Mouse (Mus musculus): Measurements from ENCODE around the gene Barx2. TPM values are rescaled to one million over a fixed set of nuclear protein-coding genes. Genes with fewer than 3 reads are reported as not detected.

Gene Barx2
- total RNA-seq, 1 experiment from 2014 or later: not detected

DNA sequence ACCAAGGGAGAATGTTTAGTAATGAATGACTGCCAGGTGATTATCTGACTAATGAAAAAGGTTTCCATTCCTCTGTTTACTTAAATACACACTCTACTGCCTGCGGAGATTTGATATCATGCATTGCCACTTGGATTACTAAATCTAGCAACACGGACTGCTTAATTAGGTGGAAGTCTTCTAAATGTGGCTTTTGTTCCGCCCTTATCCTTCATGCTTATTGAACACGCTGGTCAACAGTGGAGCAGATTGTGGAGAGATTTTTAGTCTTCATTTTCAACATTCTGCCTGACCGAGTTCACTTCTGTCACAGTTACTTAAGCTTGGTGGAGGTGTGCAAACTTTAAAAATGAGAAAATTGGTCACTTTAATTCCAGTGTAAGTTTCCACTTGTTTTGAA lies 3.0 kb downstream of the Barx2 start:
- ATAC-seq (replicated peaks; ENCODE audit: insufficient number of reproducible peaks, low FRiP score, low TSS enrichment, poor library complexity, severe bottlenecking): no peak

DNA sequence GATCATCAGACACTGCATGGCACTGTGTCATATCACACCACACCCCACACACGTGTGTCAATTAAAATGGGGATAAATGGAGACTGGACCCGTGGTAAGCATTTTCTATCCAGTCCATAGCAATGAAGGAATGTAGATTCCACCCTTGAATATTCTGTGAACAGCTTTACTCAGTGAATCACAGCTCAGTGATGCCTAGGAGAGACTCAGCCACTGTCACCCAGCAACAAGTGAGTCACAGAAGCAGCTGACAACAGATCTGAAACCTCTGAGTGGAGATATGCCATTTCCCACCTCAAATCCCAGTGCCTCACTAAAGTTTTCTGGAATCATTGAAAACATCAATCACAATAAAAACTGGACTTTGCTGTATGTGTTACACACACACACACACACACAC lies 11.5 kb downstream of the Barx2 start:
- ATAC-seq (replicated peaks; ENCODE audit: insufficient number of reproducible peaks, low FRiP score, low TSS enrichment, poor library complexity, severe bottlenecking): no peak

DNA sequence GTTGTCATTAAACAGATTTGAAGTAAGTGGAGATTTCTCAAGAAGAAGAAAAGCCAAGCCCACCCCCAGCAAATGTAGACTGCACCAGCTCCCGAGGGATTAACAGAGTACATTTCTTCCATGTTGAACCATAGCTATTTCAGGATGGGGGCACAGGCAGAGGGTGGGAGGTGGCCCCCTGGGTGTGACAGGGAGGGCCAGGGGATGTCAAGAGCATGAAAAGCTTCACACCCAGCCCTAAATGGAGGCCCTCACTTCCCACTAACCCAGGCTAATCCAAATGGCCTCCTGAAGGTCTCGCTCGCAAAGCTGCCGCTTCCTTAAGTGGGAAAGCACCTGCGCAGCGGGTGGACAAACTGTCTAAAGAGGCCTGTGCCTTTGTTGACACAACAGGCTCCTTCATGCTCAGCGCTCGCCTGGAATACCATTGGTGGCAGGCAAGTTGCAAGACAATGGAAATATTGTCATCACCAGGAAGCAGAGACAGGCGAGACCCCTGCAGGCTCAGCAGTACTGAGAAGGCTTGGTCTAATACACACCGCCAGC lies 18.4 kb downstream of the Barx2 start:
- ATAC-seq (replicated peaks; ENCODE audit: insufficient number of reproducible peaks, low FRiP score, low TSS enrichment, poor library complexity, severe bottlenecking): no peak

DNA sequence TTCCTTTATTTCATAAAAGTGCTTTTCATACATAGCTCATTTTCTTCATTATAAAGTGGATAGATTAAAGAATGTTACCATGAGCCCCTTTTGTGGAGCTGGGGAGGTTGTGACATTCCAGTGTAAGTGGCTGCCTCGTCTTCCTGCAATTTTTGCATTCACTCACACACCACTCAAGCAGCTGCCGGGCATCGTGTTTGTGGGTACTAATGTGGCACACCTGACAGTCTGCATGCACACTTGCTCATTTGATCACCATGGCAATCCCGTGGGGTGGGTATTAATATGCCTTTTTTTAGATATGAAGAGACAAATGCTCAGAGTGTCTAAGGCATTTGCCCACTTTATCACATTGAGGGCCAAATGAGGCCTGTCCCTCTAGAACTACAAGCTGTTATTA lies 24.9 kb downstream of the Barx2 start:
- no peak for ATAC-seq (replicated peaks; ENCODE audit: insufficient number of reproducible peaks, low FRiP score, low TSS enrichment, poor library complexity, severe bottlenecking)

DNA sequence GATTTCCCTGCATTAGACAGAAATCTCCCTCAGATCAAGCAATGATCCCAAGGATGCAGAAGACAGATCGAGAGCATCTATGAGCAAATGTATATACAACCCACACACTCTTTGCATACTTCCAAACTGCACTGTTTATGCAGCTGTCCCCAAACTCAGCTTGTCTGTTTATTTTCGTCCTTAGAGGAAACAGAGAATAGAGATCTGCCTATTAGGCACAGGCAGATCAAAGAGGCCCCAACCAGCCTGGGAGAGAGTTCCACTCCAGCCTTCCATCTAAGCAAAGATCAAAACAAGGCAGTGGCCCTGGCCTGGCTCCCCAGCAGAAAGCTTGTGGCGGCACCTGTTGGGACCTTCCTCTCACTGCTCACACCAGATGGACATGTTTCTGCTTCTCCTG lies 27.0 kb downstream of the Barx2 start:
- no peak for ATAC-seq (replicated peaks; ENCODE audit: insufficient number of reproducible peaks, low FRiP score, low TSS enrichment, poor library complexity, severe bottlenecking)

DNA sequence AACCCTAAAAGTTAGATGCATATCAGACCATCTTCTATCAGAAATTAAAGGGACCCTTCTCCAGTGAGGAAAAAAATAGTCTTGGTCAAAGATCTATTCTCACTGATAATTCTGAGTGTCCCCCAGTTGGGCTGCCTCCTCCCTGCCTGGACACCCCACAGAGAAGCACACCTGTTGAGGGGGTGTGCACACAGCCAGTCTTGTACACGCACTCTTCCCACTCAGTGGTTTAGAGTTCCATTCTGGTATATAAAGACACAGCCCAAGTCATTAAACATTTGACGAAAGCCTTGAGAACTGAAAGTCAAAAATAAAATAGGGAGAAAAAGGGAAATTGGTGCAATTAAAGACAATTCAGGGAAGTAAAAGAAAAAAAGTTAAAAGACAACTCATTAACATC lies 30.9 kb downstream of the Barx2 start:
- ATAC-seq (replicated peaks; ENCODE audit: insufficient number of reproducible peaks, low FRiP score, low TSS enrichment, poor library complexity, severe bottlenecking): no peak

DNA sequence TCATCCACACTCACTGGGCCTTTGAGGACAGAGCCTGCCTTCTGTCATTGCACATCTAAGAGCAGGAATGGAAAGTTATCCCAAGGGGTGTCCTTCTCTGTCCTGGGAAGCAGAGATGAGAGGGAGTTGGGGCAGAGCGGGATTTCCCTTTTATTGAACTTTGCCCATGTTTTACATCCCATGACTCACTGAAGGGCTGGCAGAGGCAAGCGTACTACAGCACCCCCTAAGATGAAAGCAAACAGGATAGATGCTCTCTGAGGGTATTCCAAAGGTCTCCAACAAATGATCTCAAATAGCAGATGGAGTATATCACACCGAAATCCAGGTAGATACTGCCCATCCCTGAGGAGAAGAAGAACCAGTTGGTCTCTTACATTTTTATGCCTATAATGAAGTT lies 37.7 kb downstream of the Barx2 start:
- no peak for ATAC-seq (replicated peaks; ENCODE audit: insufficient number of reproducible peaks, low FRiP score, low TSS enrichment, poor library complexity, severe bottlenecking)

DNA sequence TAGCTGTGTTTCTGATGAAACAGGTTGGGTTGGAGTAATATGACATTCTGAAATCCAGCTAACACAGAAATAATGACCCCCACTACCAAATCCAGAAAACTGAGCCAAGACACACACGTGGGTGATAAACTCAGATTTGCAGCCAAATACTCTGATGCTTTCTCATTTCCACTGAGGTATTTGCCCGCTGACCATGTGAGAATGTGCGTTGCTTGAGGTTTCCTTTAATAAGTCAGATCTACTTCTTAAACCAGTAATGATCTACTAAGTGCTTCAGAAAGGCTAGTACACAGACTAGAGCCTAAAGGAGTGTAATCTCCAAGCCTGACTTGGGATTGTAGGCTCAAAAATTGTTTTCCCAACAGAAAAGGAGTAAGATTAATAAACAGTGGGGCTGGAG lies 39.0 kb downstream of the Barx2 start:
- ATAC-seq (replicated peaks; ENCODE audit: insufficient number of reproducible peaks, low FRiP score, low TSS enrichment, poor library complexity, severe bottlenecking): no peak

DNA sequence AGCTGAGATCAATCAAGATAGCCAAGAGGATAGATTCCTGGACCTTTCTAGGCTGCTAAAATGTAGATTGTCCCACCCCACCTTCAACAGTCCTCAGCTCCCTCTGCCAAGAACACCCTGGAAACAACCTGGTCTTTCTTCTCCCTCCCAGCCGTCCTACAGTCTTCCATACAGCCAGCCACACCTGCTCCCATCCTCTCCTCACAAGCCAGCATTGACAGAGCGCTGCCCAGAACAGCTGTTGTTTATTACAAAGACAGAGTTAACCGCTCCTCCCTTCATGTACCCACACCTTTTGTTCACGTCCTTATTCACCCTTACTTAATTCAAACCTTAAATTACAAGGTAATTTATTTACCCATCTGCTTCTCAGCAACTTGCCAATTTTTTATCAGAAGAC lies 41.9 kb downstream of the Barx2 start:
- ATAC-seq (replicated peaks; ENCODE audit: insufficient number of reproducible peaks, low FRiP score, low TSS enrichment, poor library complexity, severe bottlenecking): no peak

DNA sequence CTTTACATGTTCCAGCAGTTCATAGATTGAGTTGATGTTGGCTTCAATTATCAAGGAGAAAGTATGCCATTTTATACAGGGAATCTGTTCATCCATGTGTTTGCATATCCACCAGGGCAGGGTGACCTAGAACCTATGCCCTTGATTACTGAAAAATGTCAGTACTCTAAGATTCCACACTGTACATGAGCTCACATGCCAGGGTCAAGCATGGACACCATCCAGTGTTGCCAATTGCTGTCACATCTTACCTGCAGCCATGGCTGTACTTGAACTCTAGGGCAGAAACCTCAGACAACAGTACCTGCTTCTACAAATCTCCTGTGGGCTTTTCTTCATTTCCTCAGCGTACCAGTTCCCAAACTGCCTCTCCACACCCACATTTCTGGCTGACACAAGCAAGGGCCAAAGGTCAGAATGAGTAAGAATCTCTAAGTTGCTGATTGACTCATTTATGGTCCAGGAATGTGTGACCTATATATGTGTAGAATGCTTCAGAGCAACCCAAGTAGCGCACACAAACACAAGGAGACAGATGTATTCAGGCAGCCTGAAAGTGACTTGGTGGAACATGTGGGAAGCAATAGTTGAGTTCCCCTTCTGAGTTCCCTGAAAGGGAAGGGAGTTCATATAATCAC lies 44.3 kb downstream of the Barx2 start:
- no peak for ATAC-seq (replicated peaks; ENCODE audit: insufficient number of reproducible peaks, low FRiP score, low TSS enrichment, poor library complexity, severe bottlenecking)

DNA sequence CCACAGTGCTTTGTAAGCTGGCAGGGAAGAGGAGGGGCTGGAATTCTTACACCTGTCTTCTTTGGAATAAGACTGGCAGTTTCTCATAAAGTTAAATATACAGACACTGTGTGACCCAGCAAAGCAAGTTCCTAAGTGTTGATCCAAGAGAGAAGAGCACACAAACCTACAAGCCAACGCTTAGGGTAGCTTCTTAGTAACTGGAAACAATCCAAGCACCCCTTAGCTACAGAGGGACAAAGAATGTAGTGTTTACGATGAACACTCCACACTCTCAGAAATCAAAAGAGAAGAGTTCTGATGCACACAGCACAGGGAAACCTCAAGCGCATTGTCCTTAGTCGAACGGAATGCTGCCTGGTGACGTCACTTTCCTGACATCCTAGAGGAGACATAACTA lies 49.4 kb downstream of the Barx2 start:
- no peak for ATAC-seq (replicated peaks; ENCODE audit: insufficient number of reproducible peaks, low FRiP score, low TSS enrichment, poor library complexity, severe bottlenecking)

DNA sequence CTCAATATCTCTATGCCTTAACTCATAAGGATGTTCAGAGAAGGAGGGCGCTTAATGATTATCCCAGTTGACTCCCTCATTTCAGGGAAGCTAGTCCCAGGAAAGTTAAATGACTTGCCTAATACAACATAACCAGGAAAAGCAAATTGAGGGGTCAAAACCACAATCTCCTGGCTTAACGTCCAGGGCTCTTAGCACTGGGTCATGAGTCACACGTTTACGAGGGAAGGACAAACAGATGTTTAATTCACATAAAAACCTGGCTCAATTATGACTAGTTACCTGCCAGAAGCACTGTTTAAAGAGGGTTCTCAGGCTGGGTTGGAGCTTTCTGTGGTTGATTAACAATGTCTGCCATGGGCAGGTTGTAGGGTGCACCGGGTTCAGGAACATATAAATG lies 53.8 kb downstream of the Barx2 start:
- ATAC-seq (replicated peaks; ENCODE audit: insufficient number of reproducible peaks, low FRiP score, low TSS enrichment, poor library complexity, severe bottlenecking): no peak

DNA sequence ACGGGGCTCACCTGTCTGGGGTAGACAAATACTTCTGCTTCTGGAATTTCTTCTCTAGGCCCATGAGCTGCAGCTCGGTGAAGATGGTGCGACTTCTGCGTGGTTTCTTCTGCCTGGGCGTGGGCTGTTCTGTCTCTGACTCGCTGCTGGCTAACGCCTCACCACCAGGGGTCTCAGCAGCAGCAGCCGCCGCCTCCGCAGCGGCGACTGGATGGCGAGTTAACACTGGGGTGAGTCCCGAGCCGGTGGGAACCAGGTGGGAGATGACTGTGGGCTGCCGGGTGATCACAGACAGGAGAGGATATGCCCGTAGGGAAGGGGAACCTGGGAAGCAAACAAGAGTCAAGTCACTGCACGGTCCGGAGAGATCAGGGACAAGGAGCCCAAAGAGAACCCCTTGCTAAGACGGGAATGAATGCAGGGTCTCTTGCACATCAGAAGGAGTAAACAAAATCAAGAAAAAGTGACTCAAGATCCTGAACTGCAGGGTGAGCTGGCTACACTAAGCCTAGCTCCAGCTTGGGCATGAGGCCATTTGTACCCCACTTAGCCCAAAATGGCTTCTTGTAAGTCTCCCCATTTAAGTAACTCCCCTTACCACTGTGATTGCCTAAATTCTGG lies 54.4 kb downstream of the Barx2 start:
- no peak for ATAC-seq (replicated peaks; ENCODE audit: insufficient number of reproducible peaks, low FRiP score, low TSS enrichment, poor library complexity, severe bottlenecking)

DNA sequence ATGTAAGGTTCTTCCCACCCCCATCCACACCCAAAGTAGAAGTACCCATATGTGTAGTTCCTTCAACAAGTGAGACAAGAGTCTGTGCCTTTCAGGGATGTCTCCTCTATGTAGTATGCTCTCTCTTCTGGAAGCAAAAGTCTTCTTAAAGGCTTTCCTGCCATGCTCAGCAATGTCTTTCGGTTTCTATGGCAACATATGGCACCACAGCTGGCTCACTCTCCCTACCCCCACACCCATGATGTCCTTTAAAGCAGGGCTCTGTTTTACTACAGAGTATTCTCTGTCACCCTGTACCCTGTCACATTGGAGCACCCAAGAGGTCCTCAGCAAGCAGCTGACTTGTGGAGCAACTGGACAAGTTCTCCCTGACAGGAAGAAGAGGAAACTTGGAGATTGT lies 55.8 kb downstream of the Barx2 start:
- no peak for ATAC-seq (replicated peaks; ENCODE audit: insufficient number of reproducible peaks, low FRiP score, low TSS enrichment, poor library complexity, severe bottlenecking)

DNA sequence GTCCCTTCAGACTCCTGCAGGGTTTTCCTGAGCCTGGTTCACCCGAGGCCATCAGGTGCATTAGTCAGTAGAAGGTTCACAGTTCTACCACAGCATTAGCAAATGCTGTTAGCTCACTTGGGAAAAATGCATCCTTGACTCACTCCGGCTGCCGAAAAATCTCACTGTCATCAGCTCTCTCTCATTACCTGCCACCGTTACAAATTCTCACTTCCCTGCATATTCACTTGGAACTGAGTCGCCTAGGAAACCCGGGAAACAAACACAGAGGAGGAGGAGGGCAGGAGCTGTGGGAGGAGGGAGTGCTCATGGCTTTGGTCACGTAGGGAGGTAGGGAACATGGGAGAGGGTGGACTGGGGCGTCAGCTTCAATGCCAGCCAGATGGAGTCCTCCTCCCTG lies 56.8 kb downstream of the Barx2 start:
- ATAC-seq (replicated peaks; ENCODE audit: insufficient number of reproducible peaks, low FRiP score, low TSS enrichment, poor library complexity, severe bottlenecking): no peak

DNA sequence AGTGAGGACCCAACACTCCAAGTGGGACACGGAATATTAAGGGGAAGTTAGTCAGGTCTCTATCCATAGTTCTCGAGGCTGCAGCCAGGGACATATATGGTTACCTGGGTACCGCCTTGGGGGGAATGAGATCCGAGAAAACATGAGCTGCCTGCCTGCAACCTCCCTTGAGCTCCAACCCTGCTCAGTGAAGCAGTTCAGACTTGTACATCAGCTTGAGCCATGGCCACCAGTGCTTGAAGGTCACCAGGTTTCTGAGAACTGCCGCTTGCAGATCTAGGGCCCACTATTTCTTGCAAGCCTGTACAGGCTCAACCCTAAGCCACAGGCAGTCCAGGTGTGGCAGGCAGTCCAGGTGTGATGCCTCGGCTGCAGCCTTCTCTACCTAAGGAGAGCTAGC lies 57.6 kb downstream of the Barx2 start:
- no peak for ATAC-seq (replicated peaks; ENCODE audit: insufficient number of reproducible peaks, low FRiP score, low TSS enrichment, poor library complexity, severe bottlenecking)

DNA sequence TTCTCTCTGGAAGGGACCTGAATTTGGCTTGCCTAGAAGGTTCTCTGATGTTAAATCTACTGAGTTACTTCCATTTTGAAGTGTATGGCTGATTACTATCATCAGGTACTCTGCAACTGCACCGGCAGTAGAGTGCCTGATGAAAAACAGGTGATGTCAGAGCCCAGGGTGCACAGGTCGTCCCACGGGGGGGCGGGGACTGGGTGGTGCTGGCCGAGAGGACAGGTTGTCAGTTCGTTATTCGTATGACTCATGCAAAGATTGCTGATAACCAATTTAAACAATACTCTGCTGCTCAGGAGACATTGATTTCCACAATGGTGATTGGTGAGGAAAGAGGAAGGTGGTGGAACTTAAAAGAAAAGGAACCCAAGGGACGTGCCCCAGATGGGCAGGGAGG lies 61.6 kb downstream of the Barx2 start:
- ATAC-seq (replicated peaks; ENCODE audit: insufficient number of reproducible peaks, low FRiP score, low TSS enrichment, poor library complexity, severe bottlenecking): no peak

DNA sequence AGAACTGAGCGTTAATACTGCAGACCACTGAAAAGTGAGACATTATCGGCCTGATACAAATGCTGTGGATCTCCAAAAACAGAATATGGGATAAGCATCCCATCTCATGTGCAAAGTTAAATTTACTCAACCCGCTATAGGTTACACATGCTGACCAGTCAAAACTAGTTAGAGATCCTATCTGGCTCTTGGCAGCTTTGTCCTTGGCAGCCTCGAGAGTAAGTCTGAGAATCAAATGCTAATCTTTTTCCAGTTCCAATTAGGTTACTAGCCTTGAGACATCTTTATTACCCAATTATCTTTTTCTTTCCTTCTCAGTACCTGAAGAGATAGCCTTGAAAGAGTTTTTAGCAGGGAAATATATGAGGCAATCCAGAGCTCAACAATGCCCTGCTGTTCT lies 62.6 kb downstream of the Barx2 start:
- no peak for ATAC-seq (replicated peaks; ENCODE audit: insufficient number of reproducible peaks, low FRiP score, low TSS enrichment, poor library complexity, severe bottlenecking)

DNA sequence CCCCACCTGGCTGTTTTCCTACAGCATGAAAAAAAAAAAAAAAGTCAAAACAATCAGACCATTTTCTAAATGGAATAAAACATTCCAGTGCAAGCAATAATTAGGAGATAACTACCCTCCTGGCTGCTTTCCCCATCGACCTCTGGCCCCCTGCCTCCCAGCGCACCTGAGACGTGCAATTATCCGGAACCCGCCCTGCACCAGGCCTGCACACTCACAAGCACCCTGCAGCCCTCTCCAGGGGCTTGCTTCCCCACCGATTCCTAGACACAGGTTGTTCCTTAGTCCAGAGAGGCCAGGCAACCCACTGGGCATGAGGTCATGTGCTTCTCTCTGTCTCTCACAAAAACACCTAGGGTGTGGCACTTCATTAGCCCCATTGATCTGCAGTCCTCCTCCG lies 63.9 kb downstream of the Barx2 start:
- ATAC-seq (replicated peaks; ENCODE audit: insufficient number of reproducible peaks, low FRiP score, low TSS enrichment, poor library complexity, severe bottlenecking): no peak

DNA sequence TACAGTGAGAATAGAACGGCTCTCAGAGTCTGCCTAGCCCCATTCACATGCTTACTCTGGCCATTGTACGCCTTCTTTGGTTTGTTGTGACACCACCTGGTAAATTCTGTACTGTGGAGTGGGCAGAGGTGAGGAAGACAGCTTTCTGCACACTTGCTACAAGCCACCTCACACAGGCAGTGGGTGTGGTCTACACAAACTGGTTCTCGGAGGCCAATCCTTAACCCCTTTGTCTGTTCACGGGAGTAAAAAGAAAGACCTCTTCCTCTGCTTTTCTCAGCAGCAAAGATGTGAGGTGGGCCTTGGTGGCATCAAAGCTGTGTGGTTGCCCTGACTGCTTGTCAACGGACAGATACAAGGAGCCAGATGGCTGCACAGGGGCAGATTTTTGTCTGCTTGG lies 68.6 kb downstream of the Barx2 start:
- no peak for ATAC-seq (replicated peaks; ENCODE audit: insufficient number of reproducible peaks, low FRiP score, low TSS enrichment, poor library complexity, severe bottlenecking)
